Mouse (Mus musculus): ENCODE measurements at regions not wholly inside any gene's neighbourhood (a gene's known extent, or its start where the extent isn't known, plus 50 kb on each side); places are given as distances from the start of the nearest gene placed in this dataset.

DNA sequence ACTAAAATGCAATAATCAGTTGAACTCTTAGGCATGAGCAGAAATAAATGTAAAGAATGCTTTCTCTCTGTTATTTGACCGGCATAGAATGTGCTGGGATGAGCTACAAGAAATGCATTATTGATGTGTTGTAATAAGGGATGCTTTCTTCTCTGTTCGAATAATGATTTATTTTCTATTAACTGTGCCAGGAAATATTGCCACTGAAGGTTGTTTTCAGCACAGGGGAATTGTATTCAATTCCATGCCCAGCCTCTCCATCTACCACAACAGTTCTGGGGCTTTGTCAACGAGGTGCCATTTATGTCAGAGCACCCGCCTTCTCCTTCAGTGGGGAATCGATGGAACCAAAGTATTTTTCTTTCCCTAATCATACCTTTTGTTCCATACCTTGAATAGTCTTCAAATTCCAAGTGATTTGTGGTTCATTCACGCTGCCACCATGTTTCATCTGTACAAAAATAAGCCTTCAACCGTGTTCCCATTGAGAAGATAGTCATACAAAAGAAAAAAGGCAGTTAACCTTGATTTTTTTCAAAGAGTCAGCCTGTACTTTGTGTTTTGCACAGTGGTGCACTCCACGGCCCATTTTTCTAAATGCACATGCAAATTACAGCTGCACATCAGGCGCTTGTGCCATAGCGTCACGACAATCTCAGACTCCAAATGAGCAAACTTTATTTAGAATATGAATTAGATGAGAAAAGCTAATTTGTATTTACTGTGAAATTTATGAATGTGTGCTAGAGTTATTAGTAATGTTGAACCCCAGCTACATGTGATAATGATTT, 65.1 kb upstream of the Gpr141 start:
- no peak for ATAC-seq (replicated peaks; ENCODE audit: poor library complexity, severe bottlenecking)

DNA sequence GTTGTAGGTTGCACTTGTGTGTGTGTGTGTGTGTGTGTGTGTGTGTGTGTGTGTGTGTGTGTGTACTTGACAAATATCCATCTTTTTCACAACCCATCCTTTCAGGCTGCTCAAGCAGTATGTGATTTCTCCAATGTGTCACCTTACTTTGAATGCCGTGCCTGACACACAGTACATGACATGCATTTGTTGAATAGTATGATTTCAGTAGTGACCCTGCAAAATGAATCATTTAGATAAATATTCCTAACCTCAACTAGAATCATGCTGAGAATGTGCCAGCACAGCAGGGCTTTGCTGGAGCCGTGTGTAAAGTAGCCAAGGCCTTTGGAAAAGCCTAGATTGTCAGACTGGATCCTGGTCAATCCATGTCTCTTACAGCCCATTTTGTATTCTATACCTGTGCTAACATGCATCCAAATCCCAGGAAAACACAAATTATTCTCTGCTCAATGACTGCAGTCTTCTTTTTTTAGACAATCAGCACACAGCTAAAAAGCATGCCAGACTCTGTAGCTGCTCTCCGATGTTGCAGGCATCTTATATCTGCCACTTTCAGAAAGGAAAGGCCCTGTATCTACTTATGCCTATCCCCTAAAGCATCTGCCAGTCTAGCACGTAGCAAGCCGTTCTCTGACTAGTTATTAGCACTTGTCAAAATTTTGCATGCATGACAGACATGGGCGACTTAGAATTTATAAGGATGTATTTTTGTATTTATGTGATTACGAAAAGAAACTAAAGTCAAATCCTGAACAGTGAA, 60.0 kb upstream of the Gpr141 start:
- ATAC-seq (replicated peaks; ENCODE audit: poor library complexity, severe bottlenecking) = no peak

DNA sequence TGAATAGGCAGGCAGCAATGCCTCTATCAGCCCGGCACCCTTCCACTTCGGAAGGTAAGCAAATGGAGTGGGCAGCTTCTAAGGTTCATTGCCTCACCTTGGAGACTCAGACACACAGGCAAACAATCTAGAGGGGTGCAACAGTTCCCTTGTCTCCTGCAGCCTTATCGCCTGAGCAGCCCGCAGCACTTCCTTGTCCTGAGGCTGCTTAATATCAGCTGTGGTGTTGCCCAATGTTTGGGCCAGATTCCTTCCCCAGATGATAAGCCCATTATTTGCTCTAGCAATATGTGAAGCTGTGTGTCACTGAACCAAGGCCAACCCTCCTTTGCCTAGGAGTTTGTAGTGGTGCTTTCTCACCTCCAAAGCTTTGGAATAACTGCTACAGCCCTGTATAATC, 58.8 kb upstream of the Gpr141 start:
- ATAC-seq (replicated peaks; ENCODE audit: poor library complexity, severe bottlenecking) = peak; percentile 89

DNA sequence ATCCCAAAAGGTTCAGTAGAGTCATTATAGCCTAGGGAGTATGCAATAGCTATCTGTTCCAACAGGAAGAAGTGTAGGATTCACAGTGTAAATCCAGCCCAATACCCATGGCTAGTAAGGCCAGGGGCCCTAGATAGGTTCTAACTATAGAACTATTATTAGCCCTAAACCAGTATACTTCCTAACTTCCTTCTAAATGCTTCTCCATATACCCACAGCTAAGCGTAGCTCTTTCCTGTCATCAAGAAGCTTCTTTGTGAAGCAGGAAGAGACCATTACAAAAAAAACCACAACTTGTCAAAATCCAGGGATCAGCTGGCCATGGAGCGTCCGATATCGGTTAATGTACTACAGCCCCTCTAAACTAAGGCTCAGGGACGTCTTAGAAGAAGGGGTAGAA, 57.7 kb upstream of the Gpr141 start:
- peak; percentile 72 for ATAC-seq (replicated peaks; ENCODE audit: poor library complexity, severe bottlenecking)

DNA sequence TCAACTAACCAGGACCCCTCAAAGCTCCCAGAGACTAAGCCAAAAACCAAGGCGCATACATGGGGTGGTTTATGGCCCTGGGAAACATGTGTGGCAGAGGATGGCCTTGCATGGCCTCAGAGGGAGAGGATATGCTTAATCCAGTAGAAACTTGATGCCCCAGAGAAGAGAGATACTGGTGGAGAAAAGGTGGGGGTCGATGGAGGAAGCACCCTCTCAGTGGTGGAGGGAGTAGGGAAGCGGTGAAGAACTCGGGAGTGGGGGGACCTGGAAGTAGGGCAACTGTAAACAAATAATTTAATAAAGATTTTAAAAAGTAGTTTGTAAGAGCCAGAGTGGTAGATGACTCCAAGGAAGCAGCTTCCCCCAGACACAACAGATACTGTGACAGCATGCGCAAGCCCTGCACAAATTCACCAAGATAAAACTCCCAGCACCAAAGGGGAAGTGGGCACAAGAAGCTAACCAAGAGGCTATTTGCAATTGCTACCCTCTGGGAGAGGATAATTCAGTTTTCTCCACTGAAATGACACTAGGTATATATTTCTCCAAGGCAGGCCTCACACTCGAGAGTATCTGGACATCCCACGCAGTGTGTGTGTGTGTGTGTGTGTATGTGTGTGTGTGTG, 50.7 kb upstream of the Gpr141 start:
- ATAC-seq (replicated peaks; ENCODE audit: poor library complexity, severe bottlenecking) = peak; percentile 98
